Mouse (Mus musculus) heart, embryonic 11.5 days (tissue): ENCODE measurements around the gene Zan. TPM values are rescaled to one million over a fixed set of nuclear protein-coding genes. Genes with fewer than 3 reads are reported as not detected.

ENCODE experiments used
- ATAC-seq: fragments of 200-750 bp; cut with Nextera tagmentation; replicated peaks from 2 replicates; pipeline ENCODE4 v1.8.0; 2017; ENCODE audit warnings: moderate library complexity; ENCODE audit not compliant: insufficient number of reproducible peaks, low FRiP score, low TSS enrichment
- H3K27ac ChIP-seq: fragments of 300-500 bp; sonication (generic); 2 replicates; pipeline ENCODE4 v1.5.1; 2014; ENCODE audit warnings: mild to moderate bottlenecking, low read depth, low read length
- H3K27me3 ChIP-seq: fragments of 300-500 bp; sonication (generic); 2 replicates; pipeline ENCODE4 v1.6.1; 2014; ENCODE audit warnings: mild to moderate bottlenecking, low read length, mixed read lengths; ENCODE audit not compliant: control insufficient read depth, insufficient read depth
- H3K36me3 ChIP-seq: fragments of 300-500 bp; sonication (generic); 2 replicates; pipeline ENCODE4 v1.6.1; 2014; ENCODE audit warnings: mild to moderate bottlenecking, low read length, moderate library complexity, mixed read lengths; ENCODE audit not compliant: control insufficient read depth, insufficient read depth
- H3K4me1 ChIP-seq: fragments of 300-500 bp; sonication (generic); 2 replicates; pipeline ENCODE4 v1.6.1; 2014; ENCODE audit warnings: low read length; ENCODE audit not compliant: control insufficient read depth, insufficient read depth
- H3K4me2 ChIP-seq: fragments of 300-500 bp; sonication (generic); 2 replicates; pipeline ENCODE4 v1.6.1; 2014; ENCODE audit warnings: mild to moderate bottlenecking, moderate library complexity
- H3K4me3 ChIP-seq: fragments of 300-500 bp; sonication (generic); 2 replicates; pipeline ENCODE4 v1.5.1; 2014; ENCODE audit warnings: low read depth, low read length
- H3K9ac ChIP-seq: fragments of 300-500 bp; sonication (generic); 2 replicates; pipeline ENCODE4 v1.6.1; 2014; ENCODE audit warnings: mild to moderate bottlenecking, low read depth, low read length, moderate library complexity
- H3K9me3 ChIP-seq: fragments of 300-500 bp; sonication (generic); replicated peaks from 2 replicates; pipeline ENCODE4 v1.6.1; 2016; ENCODE audit warnings: low read length; ENCODE audit not compliant: control insufficient read depth
- WGBS: fragments of 180-500 bp; shearing (Covaris S2); extraction: QIAGEN DNeasy Blood & Tissue Kit; methylation state at CpG from one replicate; pipeline ENCODE4 v1.1.7; 2014; ENCODE audit not compliant: insufficient replicate concordance; 5-methylcytosine and 5-hydroxymethylcytosine counted together
- polyA plus RNA-seq: library from polyadenylated mRNA; unstranded; fragments of >200 nt; fragmentation: Nextera tagmentation; extraction: Ambion mirVana; gene quantifications from 2 replicates; pipeline ENCODE4 v1.2.1, GENCODE M21; 2014

Gene Zan
- polyA plus RNA-seq, 1 experiment from 2014 or later: 0.11 TPM

GRCm38 (mm10) chr5:137383441-137383840 is 93.4 kb downstream of the Zan start:
- no peak for ATAC-seq
- no peak overlapping the region for H3K4me2 ChIP-seq
- H3K9me3 ChIP-seq: no peaks in the 10 kb centered on the region
- no peak overlapping the region for H3K27ac ChIP-seq
- WGBS: 83% methylated on average over 7 of the region's 7 CpGs
- no peak overlapping the region for H3K4me3 ChIP-seq
- no peaks in the 10 kb centered on the region for H3K36me3 ChIP-seq
- no peaks in the 10 kb centered on the region for H3K4me1 ChIP-seq
- no peak overlapping the region for H3K9ac ChIP-seq
- no peaks in the 10 kb centered on the region for H3K27me3 ChIP-seq

GRCm38 (mm10) chr5:137381152-137381551 is 95.7 kb downstream of the Zan start:
- Histone ChIP-seq H3K36me3 (no peaks in the 10 kb centered on the region), H3K4me2 (no peak overlapping the region), H3K9ac (no peak overlapping the region), H3K4me3 (no peak overlapping the region), H3K9me3 (no peaks in the 10 kb centered on the region), H3K4me1 (peaks cover 6% of the 10 kb centered on the region), H3K27ac (no peak overlapping the region), H3K27me3 (no peaks in the 10 kb centered on the region)
- WGBS: 47% methylated on average over 4 of the region's 4 CpGs
- no peak for ATAC-seq

GRCm38 (mm10) chr5:137377603-137378002 is 99.3 kb downstream of the Zan start:
- no peak overlapping the region for H3K4me3 ChIP-seq
- H3K4me1 ChIP-seq: peaks cover 10% of the 10 kb centered on the region
- no peaks in the 10 kb centered on the region for H3K27me3 ChIP-seq
- no peak overlapping the region for H3K9ac ChIP-seq
- WGBS: 23% methylated on average over 11 of the region's 15 CpGs
- ATAC-seq: no peak; the same call in 1 of the 2 replicates
- H3K36me3 ChIP-seq: peaks cover 20% of the 10 kb centered on the region; the same call in 1 of the 2 replicates
- H3K9me3 ChIP-seq: no peaks in the 10 kb centered on the region
- H3K4me2 ChIP-seq: peak overlapping the region; percentile 44
- H3K27ac ChIP-seq: no peak overlapping the region

- H3K27ac ChIP-seq: peak overlapping the region; percentile 35; the same call in 1 of the 2 replicates
- ATAC-seq: no peak
Measured at GRCm38 (mm10) chr5:137377176-137377575, 99.7 kb downstream of the Zan start.

GRCm38 (mm10) chr5:137376722-137377121 is 100.1 kb downstream of the Zan start:
- H3K27ac ChIP-seq: no peak overlapping the region
- H3K9ac ChIP-seq: no peak overlapping the region
- WGBS: 47% methylated on average over 9 of the region's 9 CpGs
- H3K4me1 ChIP-seq: peaks cover 10% of the 10 kb centered on the region
- H3K9me3 ChIP-seq: no peaks in the 10 kb centered on the region
- ATAC-seq: no peak
- no peak overlapping the region for H3K4me3 ChIP-seq
- no peak overlapping the region for H3K4me2 ChIP-seq
- no peaks in the 10 kb centered on the region for H3K27me3 ChIP-seq
- H3K36me3 ChIP-seq: peaks cover 23% of the 10 kb centered on the region

More at GRCm38 (mm10) chr5:137377176-137377575, 99.7 kb downstream of the Zan start:
- Histone ChIP-seq H3K4me2 (peak overlapping the region; percentile 44), H3K27me3 (no peaks in the 10 kb centered on the region), H3K4me1 (peaks cover 10% of the 10 kb centered on the region), H3K9ac (no peak overlapping the region), H3K4me3 (no peak overlapping the region), H3K9me3 (no peaks in the 10 kb centered on the region), H3K36me3 (peaks cover 20% of the 10 kb centered on the region)
- 30% methylated on average over 11 of the region's 11 CpGs for WGBS

- Histone ChIP-seq H3K36me3 (peaks cover 27% of the 10 kb centered on the region), H3K27ac (no peak overlapping the region)
- WGBS: 30% methylated on average over 7 of the region's 7 CpGs
Measured at GRCm38 (mm10) chr5:137376198-137376597, 100.7 kb downstream of the Zan start.

GRCm38 (mm10) chr5:137375627-137376026 is 101.2 kb downstream of the Zan start:
- no peak overlapping the region for H3K9ac ChIP-seq
- H3K9me3 ChIP-seq: no peaks in the 10 kb centered on the region
- H3K27me3 ChIP-seq: no peaks in the 10 kb centered on the region
- H3K27ac ChIP-seq: peak overlapping the region; percentile 24; the same call in 1 of the 2 replicates
- 33% methylated on average over 2 of the region's 2 CpGs for WGBS
- H3K36me3 ChIP-seq: peaks cover 31% of the 10 kb centered on the region
- no peak overlapping the region for H3K4me3 ChIP-seq
- no peak for ATAC-seq
- peaks cover 10% of the 10 kb centered on the region for H3K4me1 ChIP-seq
- H3K4me2 ChIP-seq: no peak overlapping the region

More at GRCm38 (mm10) chr5:137376198-137376597, 100.7 kb downstream of the Zan start:
- no peak overlapping the region for H3K4me2 ChIP-seq
- H3K9me3 ChIP-seq: no peaks in the 10 kb centered on the region
- no peak overlapping the region for H3K9ac ChIP-seq
- no peaks in the 10 kb centered on the region for H3K27me3 ChIP-seq
- no peak overlapping the region for H3K4me3 ChIP-seq
- ATAC-seq: no peak
- H3K4me1 ChIP-seq: peaks cover 10% of the 10 kb centered on the region

- no peak overlapping the region for H3K9ac ChIP-seq
- H3K4me2 ChIP-seq: no peak overlapping the region
- ATAC-seq: no peak
- H3K4me1 ChIP-seq: peaks cover 10% of the 10 kb centered on the region
- no peaks in the 10 kb centered on the region for H3K9me3 ChIP-seq
- H3K27ac ChIP-seq: no peak overlapping the region
- WGBS: 75% methylated on average over 4 of the region's 4 CpGs
- peaks cover 41% of the 10 kb centered on the region for H3K36me3 ChIP-seq
- no peak overlapping the region for H3K4me3 ChIP-seq
- no peaks in the 10 kb centered on the region for H3K27me3 ChIP-seq
Measured at GRCm38 (mm10) chr5:137374521-137375080, 102.3 kb downstream of the Zan start.

GRCm38 (mm10) chr5:137373371-137373950 is 103.4 kb downstream of the Zan start:
- WGBS: 79% methylated on average over 12 of the region's 12 CpGs
- Histone ChIP-seq H3K4me3 (no peak overlapping the region), H3K9ac (no peak overlapping the region), H3K27me3 (no peaks in the 10 kb centered on the region), H3K4me1 (peaks cover 10% of the 10 kb centered on the region), H3K9me3 (no peaks in the 10 kb centered on the region), H3K27ac (no peak overlapping the region), H3K4me2 (no peak overlapping the region), H3K36me3 (peaks cover 53% of the 10 kb centered on the region)
- no peak for ATAC-seq
